Mouse (Mus musculus) left cerebral cortex, adult 8-10 months (tissue): ENCODE results near the gene Hoxb9. TPM values are rescaled to one million over a fixed set of nuclear protein-coding genes. Genes with fewer than 3 reads are reported as not detected.

ENCODE experiments used
- DNase-seq, 2 experiments: peaks; one replicate each; pipeline ENCODE4 v3.0.0; 2022; ENCODE audit warnings: low spot score in 2 of 2
- total RNA-seq, 4 experiments: library from RNA; stranded (reverse); gene quantifications; 2 replicates each; pipeline ENCODE4 v1.2.4; 2022

Hoxb9 gene
- total RNA-seq, 4 experiments from 2014 or later, result 0.16 TPM; not detected in 3

- no peak for DNase-seq
These were observed 42.7 kb downstream of the Hoxb9 start for GRCm38 (mm10) chr11:96313806-96314428.

- no peak for DNase-seq
These were observed 43.5 kb downstream of the Hoxb9 start for GRCm38 (mm10) chr11:96314671-96315343.

- no peak for DNase-seq
These were observed 44.1 kb downstream of the Hoxb9 start for GRCm38 (mm10) chr11:96315344-96315681.

GRCm38 (mm10) chr11:96316696-96317607, 45.7 kb downstream of the Hoxb9 start:
- no peak for DNase-seq

GRCm38 (mm10) chr11:96317608-96318367, 46.5 kb downstream of the Hoxb9 start, which contains the start of gene Hoxb4:
Gene Hoxb4, plus strand, starts transcription at chr11:96318267.
- no peak for DNase-seq

GRCm38 (mm10) chr11:96318368-96319070, 47.3 kb downstream of the Hoxb9 start:
- no peak for DNase-seq

GRCm38 (mm10) chr11:96319071-96319902, 48.0 kb downstream of the Hoxb9 start:
- DNase-seq, result no peak

GRCm38 (mm10) chr11:96319910-96320309, 48.7 kb downstream of the Hoxb9 start:
- no peak for DNase-seq

- DNase-seq, result no peak
These were observed 49.4 kb downstream of the Hoxb9 start for GRCm38 (mm10) chr11:96320688-96321087.

GRCm38 (mm10) chr11:96321846-96322245, 50.6 kb downstream of the Hoxb9 start:
- DNase-seq, result no peak

GRCm38 (mm10) chr11:96322738-96323137, 51.5 kb downstream of the Hoxb9 start:
- DNase-seq, result no peak

- no peak for DNase-seq
These were observed 51.9 kb downstream of the Hoxb9 start, which contains the start of gene Hoxb3 for GRCm38 (mm10) chr11:96323154-96323553. Gene Hoxb3, plus strand, starts transcription at chr11:96323326.

- DNase-seq, result no peak
These were observed 52.9 kb downstream of the Hoxb9 start for GRCm38 (mm10) chr11:96324125-96324524.

GRCm38 (mm10) chr11:96324965-96325364, 53.7 kb downstream of the Hoxb9 start:
- DNase-seq, result no peak

- no peak for DNase-seq
These were observed 54.5 kb downstream of the Hoxb9 start for GRCm38 (mm10) chr11:96325747-96326212.
